Mouse (Mus musculus): Measurements from ENCODE around the gene Crot. TPM values are rescaled to one million over a fixed set of nuclear protein-coding genes. Genes with fewer than 3 reads are reported as not detected.
"Not testable (repeated sequence)": the region's sequence is repeated elsewhere in the genome, so short reads cannot be mapped to it uniquely, and the experiment has no call there.

Gene Crot
- polyA plus RNA-seq, 1 experiment, result 0.01 TPM

- peaks cover 48% of the 10 kb centered on the region for H3K36me3 ChIP-seq (ENCODE audit: control insufficient read depth)
Observed at GRCm38 (mm10) chr5:8970694-8971093, 26.4 kb downstream of the Crot start.

DNA sequence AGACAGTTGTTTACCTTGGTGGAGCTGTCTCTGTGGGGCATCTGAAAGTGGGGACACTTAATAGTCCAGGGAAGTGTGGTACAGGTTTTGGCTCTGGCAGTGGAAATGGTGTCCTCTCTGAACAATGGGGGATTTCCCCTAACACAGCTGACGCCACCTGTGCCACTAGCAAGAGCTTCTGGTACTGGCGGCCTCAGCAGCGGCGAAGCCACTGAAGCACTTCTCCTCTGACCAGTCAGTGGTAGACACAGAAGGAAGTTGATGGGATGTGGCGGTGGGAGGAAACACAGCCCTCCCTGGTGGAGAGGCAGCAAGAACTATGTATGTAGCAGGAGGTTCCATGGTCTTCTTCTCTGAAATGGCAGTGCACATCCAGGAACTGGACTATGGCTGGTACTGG, 32.6 kb downstream of the Crot start:
- Histone ChIP-seq H3K36me3 (ENCODE audit: control insufficient read depth) (peaks cover 64% of the 10 kb centered on the region), H3K4me1 (ENCODE audit: control insufficient read depth) (no peaks in the 10 kb centered on the region), H3K4me3 (replicated peaks) (no peak overlapping the region), H3K9me3 (ENCODE audit: control insufficient read depth, low read length) (no peaks in the 10 kb centered on the region), H3K27me3 (ENCODE audit: control insufficient read depth) (no peaks in the 10 kb centered on the region)
- no peak for TF ChIP-seq GATA1 (IDR thresholded peaks at IDR 0.05; ENCODE audit: low read length)
- TF ChIP-seq TAL1 (IDR thresholded peaks at IDR 0.05; ENCODE audit: low read length), result no peak

More at GRCm38 (mm10) chr5:8970694-8971093, 26.4 kb downstream of the Crot start:
- no peak for TF ChIP-seq GATA1 (IDR thresholded peaks at IDR 0.05; ENCODE audit: low read length)
- no peak for TF ChIP-seq TAL1 (IDR thresholded peaks at IDR 0.05; ENCODE audit: low read length)
- H3K9me3 ChIP-seq (ENCODE audit: control insufficient read depth, low read length), result no peaks in the 10 kb centered on the region
- no peak overlapping the region for H3K4me3 ChIP-seq (replicated peaks)
- H3K27me3 ChIP-seq (ENCODE audit: control insufficient read depth), result no peaks in the 10 kb centered on the region
- no peaks in the 10 kb centered on the region for H3K4me1 ChIP-seq (ENCODE audit: control insufficient read depth)

GRCm38 (mm10) chr5:8960534-8960933, 36.6 kb downstream of the Crot start:
- Histone ChIP-seq H3K36me3 (ENCODE audit: control insufficient read depth) (peaks cover 82% of the 10 kb centered on the region), H3K9me3 (ENCODE audit: control insufficient read depth, low read length) (no peaks in the 10 kb centered on the region), H3K4me3 (replicated peaks) (no peak overlapping the region), H3K27me3 (ENCODE audit: control insufficient read depth) (no peaks in the 10 kb centered on the region), H3K4me1 (ENCODE audit: control insufficient read depth) (no peaks in the 10 kb centered on the region)
- no peak for TF ChIP-seq GATA1 (IDR thresholded peaks at IDR 0.05; ENCODE audit: low read length)
- no peak for TF ChIP-seq TAL1 (IDR thresholded peaks at IDR 0.05; ENCODE audit: low read length)

- no peaks in the 10 kb centered on the region for H3K27me3 ChIP-seq (ENCODE audit: control insufficient read depth)
- H3K4me3 ChIP-seq (replicated peaks), result no peak overlapping the region
- H3K36me3 ChIP-seq (ENCODE audit: control insufficient read depth), result peaks cover 98% of the 10 kb centered on the region
- H3K9me3 ChIP-seq (ENCODE audit: control insufficient read depth, low read length), result no peaks in the 10 kb centered on the region
- TF ChIP-seq TAL1 (IDR thresholded peaks at IDR 0.05; ENCODE audit: low read length), result no peak
- TF ChIP-seq GATA1 (IDR thresholded peaks at IDR 0.05; ENCODE audit: low read length), result no peak
- H3K4me1 ChIP-seq (ENCODE audit: control insufficient read depth), result no peaks in the 10 kb centered on the region
Observed at GRCm38 (mm10) chr5:8955544-8955943, 41.6 kb downstream of the Crot start.

- H3K9me3 ChIP-seq (ENCODE audit: control insufficient read depth, low read length), result no peaks in the 10 kb centered on the region
- TF ChIP-seq TAL1 (IDR thresholded peaks at IDR 0.05; ENCODE audit: low read length) (no peak), GATA1 (IDR thresholded peaks at IDR 0.05; ENCODE audit: low read length) (no peak)
- H3K4me1 ChIP-seq (ENCODE audit: control insufficient read depth), result no peaks in the 10 kb centered on the region
- peaks cover 98% of the 10 kb centered on the region for H3K36me3 ChIP-seq (ENCODE audit: control insufficient read depth)
- no peaks in the 10 kb centered on the region for H3K27me3 ChIP-seq (ENCODE audit: control insufficient read depth)
- H3K4me3 ChIP-seq (replicated peaks), result no peak overlapping the region
Observed at GRCm38 (mm10) chr5:8953660-8954059, 43.5 kb downstream of the Crot start.

DNA sequence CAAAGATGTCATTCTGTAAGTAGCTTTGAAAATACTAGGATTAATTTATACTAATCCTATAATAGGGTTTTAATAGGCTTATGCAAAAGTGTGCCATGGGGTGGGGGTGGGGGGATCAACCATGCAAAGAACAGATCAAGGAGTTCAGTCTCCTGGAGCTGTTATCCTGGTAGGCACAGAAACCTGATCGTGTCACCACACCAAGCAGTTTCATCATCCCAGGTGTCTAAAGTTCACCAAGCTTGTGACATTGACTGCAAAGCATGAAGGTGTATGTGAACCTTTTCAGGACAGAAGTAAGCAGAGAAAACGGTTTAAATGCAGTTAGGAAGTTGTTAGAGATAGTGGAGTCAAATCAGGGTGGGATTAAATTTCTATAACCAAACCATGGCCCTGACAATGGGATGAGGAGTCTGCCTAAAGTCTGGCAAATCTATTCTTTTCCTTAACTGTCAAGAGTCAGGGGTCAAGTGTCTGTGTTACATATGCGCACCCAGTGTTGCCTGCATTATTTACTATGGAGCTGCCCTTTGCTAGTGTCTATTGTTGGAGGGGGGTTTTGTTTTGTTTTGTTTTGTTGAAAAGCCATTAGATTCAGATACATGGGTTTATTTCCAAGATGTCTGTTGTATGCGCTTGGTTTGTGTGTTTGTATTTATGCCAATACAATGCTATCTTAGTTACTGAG, 49.6 kb downstream of the Crot start:
- Histone ChIP-seq H3K4me3 (replicated peaks) (no peak overlapping the region), H3K9me3 (ENCODE audit: control insufficient read depth, low read length) (no peaks in the 10 kb centered on the region), H3K36me3 (ENCODE audit: control insufficient read depth) (peaks cover 90% of the 10 kb centered on the region), H3K27me3 (ENCODE audit: control insufficient read depth) (no peaks in the 10 kb centered on the region), H3K4me1 (ENCODE audit: control insufficient read depth) (no peaks in the 10 kb centered on the region)
- TF ChIP-seq TAL1 (IDR thresholded peaks at IDR 0.05; ENCODE audit: low read length) (no peak), GATA1 (IDR thresholded peaks at IDR 0.05; ENCODE audit: low read length) (no peak)

DNA sequence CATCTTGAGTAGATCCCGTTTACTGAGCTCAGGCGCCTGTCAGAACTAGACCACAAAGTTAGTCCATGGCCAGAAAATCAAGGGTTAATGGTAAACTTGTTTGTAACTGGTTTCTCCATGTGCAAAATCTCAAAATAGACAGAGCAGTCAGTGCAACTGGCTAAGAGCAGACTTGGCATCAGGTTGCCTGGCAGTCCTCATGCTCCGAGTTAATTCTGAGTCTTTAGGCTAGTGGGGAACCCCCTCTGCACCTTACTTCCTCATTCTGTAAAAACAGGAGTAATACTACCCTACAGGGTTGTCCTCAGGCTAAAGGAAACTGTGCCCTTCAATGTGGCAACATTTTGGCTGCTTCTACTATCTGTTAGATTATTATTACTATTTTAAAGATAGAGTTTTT, 53.3 kb downstream of the Crot start:
- H3K27me3 ChIP-seq (ENCODE audit: control insufficient read depth), result no peaks in the 10 kb centered on the region
- TF ChIP-seq TAL1 (IDR thresholded peaks at IDR 0.05; ENCODE audit: low read length) (no peak), GATA1 (IDR thresholded peaks at IDR 0.05; ENCODE audit: low read length) (no peak)
- no peak overlapping the region for H3K4me3 ChIP-seq (replicated peaks)
- no peaks in the 10 kb centered on the region for H3K4me1 ChIP-seq (ENCODE audit: control insufficient read depth)
- H3K36me3 ChIP-seq (ENCODE audit: control insufficient read depth), result peaks cover 88% of the 10 kb centered on the region
- H3K9me3 ChIP-seq (ENCODE audit: control insufficient read depth, low read length), result no peaks in the 10 kb centered on the region

- H3K4me3 ChIP-seq (replicated peaks); H3K9me3 ChIP-seq (ENCODE audit: control insufficient read depth, low read length); H3K4me1 ChIP-seq (ENCODE audit: control insufficient read depth); H3K27me3 ChIP-seq (ENCODE audit: control insufficient read depth): not testable (repeated sequence)
- peaks cover 89% of the 10 kb centered on the region for H3K36me3 ChIP-seq (ENCODE audit: control insufficient read depth)
Observed at GRCm38 (mm10) chr5:8941266-8941665, 55.9 kb downstream of the Crot start.

GRCm38 (mm10) chr5:8937965-8938364, 59.2 kb downstream of the Crot start:
- Histone ChIP-seq H3K27me3 (ENCODE audit: control insufficient read depth) (no peaks in the 10 kb centered on the region), H3K9me3 (ENCODE audit: control insufficient read depth, low read length) (no peaks in the 10 kb centered on the region), H3K36me3 (ENCODE audit: control insufficient read depth) (peaks cover 94% of the 10 kb centered on the region), H3K4me1 (ENCODE audit: control insufficient read depth) (no peaks in the 10 kb centered on the region), H3K4me3 (replicated peaks) (no peak overlapping the region)
- TF ChIP-seq GATA1 (IDR thresholded peaks at IDR 0.05; ENCODE audit: low read length) (no peak), TAL1 (IDR thresholded peaks at IDR 0.05; ENCODE audit: low read length) (no peak)

GRCm38 (mm10) chr5:8928440-8928839, 68.7 kb downstream of the Crot start:
- no peaks in the 10 kb centered on the region for H3K4me1 ChIP-seq (ENCODE audit: control insufficient read depth)
- no peaks in the 10 kb centered on the region; the same call in 1 of the 2 replicates for H3K9me3 ChIP-seq (ENCODE audit: control insufficient read depth, low read length)
- no peak overlapping the region for H3K4me3 ChIP-seq (replicated peaks)
- H3K27me3 ChIP-seq (ENCODE audit: control insufficient read depth), result no peaks in the 10 kb centered on the region
- TF ChIP-seq GATA1 (IDR thresholded peaks at IDR 0.05; ENCODE audit: low read length) (no peak), TAL1 (IDR thresholded peaks at IDR 0.05; ENCODE audit: low read length) (no peak)
- peaks cover 97% of the 10 kb centered on the region for H3K36me3 ChIP-seq (ENCODE audit: control insufficient read depth)

Data from erythroblast, embryonic 14.5 days (primary cell).